Mouse (Mus musculus) embryonic facial prominence, embryonic 15.5 days (tissue): ENCODE results near the gene Svop. TPM values are rescaled to one million over a fixed set of nuclear protein-coding genes. Genes with fewer than 3 reads are reported as not detected.
A peak's percentile ranks its signal among the peaks of the same experiment; 100 is the strongest.

Experiments
- ATAC-seq: fragments of 200-750 bp; cut with Nextera tagmentation; 2 replicates; pipeline ENCODE4 v1.8.0; 2017; ENCODE audit warnings: low read depth, moderate TSS enrichment; ENCODE audit not compliant: insufficient number of reproducible peaks, low FRiP score, low TSS enrichment
- H3K27ac ChIP-seq: fragments of 300-500 bp; sonication (generic); replicated peaks from 2 replicates; pipeline ENCODE4 v1.5.1; 2015; ENCODE audit warnings: mild to moderate bottlenecking, inconsistent platforms
- H3K27me3 ChIP-seq: fragments of 300-500 bp; sonication (generic); 2 replicates; pipeline ENCODE4 v1.6.1; 2015; ENCODE audit warnings: inconsistent platforms
- H3K36me3 ChIP-seq: fragments of 300-500 bp; sonication (generic); 2 replicates; pipeline ENCODE4 v1.6.1; 2015; ENCODE audit warnings: mild to moderate bottlenecking, inconsistent platforms
- H3K4me1 ChIP-seq: fragments of 300-500 bp; sonication (generic); 2 replicates; pipeline ENCODE4 v1.6.1; 2015; ENCODE audit warnings: inconsistent platforms
- H3K4me2 ChIP-seq: fragments of 300-500 bp; sonication (generic); replicated peaks from 2 replicates; pipeline ENCODE4 v1.6.1; 2015; ENCODE audit warnings: mild to moderate bottlenecking, inconsistent platforms
- H3K4me3 ChIP-seq: fragments of 300-500 bp; sonication (generic); replicated peaks from 2 replicates; pipeline ENCODE4 v1.5.1; 2015; ENCODE audit warnings: mild to moderate bottlenecking, inconsistent platforms
- H3K9ac ChIP-seq: fragments of 300-500 bp; sonication (generic); 2 replicates; pipeline ENCODE4 v1.6.1; 2015; ENCODE audit warnings: inconsistent platforms
- H3K9me3 ChIP-seq: fragments of 300-500 bp; sonication (generic); replicated peaks from 2 replicates; pipeline ENCODE4 v1.6.1; 2016; ENCODE audit warnings: inconsistent platforms
- WGBS: fragments of 180-500 bp; shearing (Covaris S2); methylation state at CpG from one replicate; pipeline ENCODE4 v1.1.7; 2015; 5-methylcytosine and 5-hydroxymethylcytosine counted together
- polyA plus RNA-seq: library from polyadenylated mRNA; unstranded; fragments of >200 nt; fragmentation: Nextera tagmentation; extraction: Ambion mirVana; gene quantifications from 2 replicates; pipeline ENCODE4 v1.2.1, GENCODE M21; 2015

The Svop gene
- polyA plus RNA-seq, 1 experiment from 2014 or later, result 0.48 TPM

GRCm38 (mm10) chr5:113980511-113980910, 110.9 kb downstream of the Svop start:
- no peak overlapping the region for H3K27ac ChIP-seq
- H3K27me3 ChIP-seq, result no peaks in the 10 kb centered on the region
- H3K9me3 ChIP-seq, result no peaks in the 10 kb centered on the region
- H3K4me1 ChIP-seq, result peaks cover 22% of the 10 kb centered on the region
- H3K4me3 ChIP-seq, result no peak overlapping the region
- H3K9ac ChIP-seq, result no peak overlapping the region
- WGBS, result 76% methylated on average over 1 of the region's 1 CpGs
- no peak overlapping the region for H3K4me2 ChIP-seq
- ATAC-seq, result no peak
- H3K36me3 ChIP-seq, result 0 out of 2 replicates have a peak, but pooled peaks cover 8% of the 10 kb centered on the region

- H3K36me3 ChIP-seq, result 0 out of 2 replicates have a peak, but pooled peaks cover 5% of the 10 kb centered on the region
- H3K4me1 ChIP-seq, result peaks cover 43% of the 10 kb centered on the region
- no peaks in the 10 kb centered on the region for H3K27me3 ChIP-seq
- ATAC-seq, result no peak
- H3K9ac ChIP-seq, result no peak overlapping the region
- WGBS, result 53% methylated on average over 8 of the region's 8 CpGs
- H3K4me3 ChIP-seq, result no peak overlapping the region
- no peaks in the 10 kb centered on the region for H3K9me3 ChIP-seq
- 0 out of 2 replicates have a peak overlapping the region, but pooled peaks have one; percentile 18 for H3K27ac ChIP-seq
- H3K4me2 ChIP-seq, result no peak overlapping the region
These were observed 114.1 kb downstream of the Svop start for GRCm38 (mm10) chr5:113977309-113977708.

Other genes with a start within 250 kb of the Svop start
- gene Coro1c, start 182.8 kb downstream of the Svop start, polyA plus RNA-seq, result 99.0 and 101 TPM in 2 replicates
- 10.7 and 12.8 TPM in 2 replicates for gene Ssh1, start 97.7 kb downstream of the Svop start, polyA plus RNA-seq
- gene Dao, start 87.9 kb downstream of the Svop start, polyA plus RNA-seq, result not detected in 2 replicates
- 12.6 and 12.7 TPM in 2 replicates for gene Usp30, start 26.1 kb downstream of the Svop start, polyA plus RNA-seq
- gene Alkbh2, start 36.6 kb upstream of the Svop start, polyA plus RNA-seq, result 10.7 and 11.1 TPM in 2 replicates
- 37.1 and 38.2 TPM in 2 replicates for gene Ung, start 38.8 kb upstream of the Svop start, polyA plus RNA-seq
- 2.0 and 2.6 TPM in 2 replicates for gene Acacb, start 55.0 kb upstream of the Svop start, polyA plus RNA-seq
- gene Foxn4, start 182.2 kb upstream of the Svop start, polyA plus RNA-seq, result 2.5 and 5.1 TPM in 2 replicates
- gene Myo1h, start 197.6 kb upstream of the Svop start, polyA plus RNA-seq, result 3.9 and 5.8 TPM in 2 replicates